Mouse (Mus musculus) G1E (cell line): ENCODE measurements around the gene Slc35b1.

ENCODE experiments used
- CTCF ChIP-seq: IDR thresholded peaks from 2 replicates; pipeline ENCODE4 v1.5.1; 2012; ENCODE audit warnings: low read depth, low read length, inconsistent platforms, mixed read lengths
- GATA1 ChIP-seq: IDR thresholded peaks from 2 replicates; pipeline ENCODE4 v1.6.1; 2012; ENCODE audit warnings: borderline replicate concordance, low read length, inconsistent platforms, mixed read lengths
- GATA2 ChIP-seq: IDR thresholded peaks from 2 replicates; pipeline ENCODE4 v1.6.1; 2012; ENCODE audit warnings: low read depth, low read length, inconsistent platforms, borderline replicate concordance
- POLR2AphosphoS5 ChIP-seq: IDR thresholded peaks from 2 replicates; pipeline ENCODE4 v1.6.1; 2012; ENCODE audit warnings: low read depth, low read length, inconsistent platforms; ENCODE audit not compliant: insufficient replicate concordance
- TAL1 ChIP-seq: conservative IDR thresholded peaks from 2 replicates; pipeline ENCODE4 v1.6.1; 2012; ENCODE audit warnings: low read depth, low read length, inconsistent platforms, mixed read lengths

GRCm38 (mm10) chr11:95383331-95383986 lies 1.0 kb upstream of the Slc35b1 start:
- TF ChIP-seq POLR2AphosphoS5, result no peak
- TF ChIP-seq CTCF, result no peak
- TF ChIP-seq GATA1, result no peak
- no peak for TF ChIP-seq GATA2
- TF ChIP-seq TAL1, result no peak
